Mouse (Mus musculus): ENCODE results near the gene Mcrip2.

The Mcrip2 gene

GRCm38 (mm10) chr17:25833961-25834594 lies 34.5 kb downstream of the Mcrip2 start:
- DNase-seq (ENCODE audit: low spot score), result no peak

GRCm38 (mm10) chr17:25833291-25833663 lies 35.3 kb downstream of the Mcrip2 start, which contains the start of gene Stub1:
Stub1 (minus strand) TSS chr17:25833404.
- DNase-seq (ENCODE audit: low spot score), result peak; percentile 94

- DNase-seq (ENCODE audit: low spot score), result peak; percentile 99
Observed at GRCm38 (mm10) chr17:25832436-25833290, 35.9 kb downstream of the Mcrip2 start.

DNA sequence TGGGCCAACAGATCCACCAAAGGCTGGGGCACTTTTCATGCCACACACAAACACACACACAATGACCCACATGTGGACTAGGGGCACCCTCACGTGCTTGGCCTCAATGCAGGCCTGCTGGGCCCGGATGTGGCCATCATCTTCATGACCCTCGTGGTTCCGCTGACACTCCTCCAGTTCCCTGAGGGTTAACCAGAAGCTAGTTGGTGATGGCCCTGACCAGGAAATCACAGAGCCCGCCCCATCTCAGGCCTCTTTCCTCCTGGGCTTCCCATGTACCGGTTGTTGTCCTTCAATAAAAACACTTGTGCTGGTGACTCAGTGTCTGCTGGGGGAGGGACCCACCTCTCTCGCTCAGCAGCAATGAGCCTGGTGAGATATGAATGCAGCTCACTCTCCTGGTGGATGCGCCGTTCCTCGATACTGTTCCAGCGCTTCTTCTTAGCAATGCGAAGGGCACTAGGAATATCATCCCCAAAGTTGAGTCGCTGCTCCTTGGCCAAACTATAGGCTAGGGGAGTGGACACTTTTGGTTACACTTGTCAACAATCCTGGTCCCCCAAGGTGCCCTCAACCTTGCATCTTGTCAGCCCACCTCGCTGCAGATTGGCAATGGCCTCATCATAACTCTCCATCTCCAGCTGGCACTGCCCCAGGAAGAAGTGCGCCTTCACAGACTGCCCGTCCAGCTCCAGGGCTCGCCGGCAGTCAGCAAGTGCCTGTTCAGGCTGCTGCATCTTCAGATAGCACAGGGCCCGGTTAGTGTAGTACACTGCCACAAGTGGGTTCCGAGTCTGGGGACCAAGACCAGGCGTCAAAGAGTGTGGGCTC lies 36.9 kb downstream of the Mcrip2 start:
- DNase-seq (ENCODE audit: low spot score), result no peak

DNA sequence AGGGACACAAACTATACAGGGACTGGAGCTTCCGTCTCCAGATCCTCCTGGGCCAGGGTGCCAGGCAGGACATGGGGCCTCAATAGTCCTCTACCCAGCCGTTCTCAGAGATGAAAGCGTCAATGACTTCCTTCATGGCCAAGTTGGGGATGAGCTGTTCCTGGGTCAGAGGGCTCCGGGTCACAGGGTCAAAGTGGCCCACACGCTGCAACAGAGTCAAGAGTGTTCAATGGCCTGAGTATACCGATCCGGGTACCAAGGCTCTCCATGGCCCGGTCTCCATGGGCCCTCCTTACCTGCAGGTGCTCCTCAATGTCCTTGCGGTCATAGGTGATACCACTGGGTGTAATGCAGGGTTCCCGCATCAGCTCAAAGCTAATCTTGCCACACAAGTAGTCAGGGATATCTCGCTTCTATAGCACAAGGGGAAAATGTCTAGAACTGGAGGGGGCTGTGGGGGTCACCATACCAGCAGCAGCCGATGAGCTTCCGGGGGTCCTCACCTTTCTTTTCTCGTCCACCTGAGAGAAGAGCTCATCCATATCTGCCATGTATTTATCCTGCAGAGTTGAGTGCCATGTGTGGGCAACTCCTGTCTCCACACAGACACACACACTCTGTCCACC lies 37.6 kb downstream of the Mcrip2 start:
- no peak for DNase-seq (ENCODE audit: low spot score)

DNA sequence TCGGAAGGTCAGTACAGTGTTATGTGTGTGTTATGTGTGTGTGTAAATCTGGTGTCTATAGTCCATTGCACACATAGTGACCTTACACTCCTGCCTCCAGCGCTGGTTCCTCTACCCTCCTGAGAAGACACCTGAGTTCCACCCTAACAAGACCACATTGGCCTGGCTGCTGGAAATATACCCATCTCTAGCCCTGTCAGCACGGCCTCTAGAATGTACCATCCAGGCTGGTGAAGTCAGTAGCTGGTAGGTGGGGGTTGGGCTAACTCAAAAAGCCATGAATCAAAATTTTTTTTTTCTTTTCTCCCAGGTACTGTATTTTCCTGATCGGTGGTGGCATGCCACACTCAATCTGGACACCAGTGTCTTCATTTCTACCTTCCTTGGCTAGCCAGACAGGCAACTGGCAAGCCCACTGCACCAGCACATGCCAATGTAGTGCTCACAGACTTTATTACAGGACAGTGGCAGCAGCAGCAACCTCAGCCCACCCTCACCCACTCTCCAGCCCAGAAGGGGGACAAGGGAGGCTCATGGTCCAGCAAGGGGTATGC lies 38.3 kb downstream of the Mcrip2 start:
- DNase-seq (ENCODE audit: low spot score), result no peak

GRCm38 (mm10) chr17:25829558-25830017 lies 39.0 kb downstream of the Mcrip2 start:
- no peak for DNase-seq (ENCODE audit: low spot score)

- DNase-seq (ENCODE audit: low spot score), result no peak
Observed at GRCm38 (mm10) chr17:25828712-25829557, 39.6 kb downstream of the Mcrip2 start, which contains the start of gene Jmjd8. Jmjd8 (plus strand) TSS chr17:25828867.

- no peak for DNase-seq (ENCODE audit: low spot score)
Observed at GRCm38 (mm10) chr17:25828223-25828594, 40.4 kb downstream of the Mcrip2 start.

- DNase-seq (ENCODE audit: low spot score), result no peak
Observed at GRCm38 (mm10) chr17:25827546-25828222, 40.9 kb downstream of the Mcrip2 start.

GRCm38 (mm10) chr17:25827011-25827410 lies 41.6 kb downstream of the Mcrip2 start:
- no peak for DNase-seq (ENCODE audit: low spot score)

- DNase-seq (ENCODE audit: low spot score), result no peak
Observed at GRCm38 (mm10) chr17:25825984-25826570, 42.5 kb downstream of the Mcrip2 start.

DNA sequence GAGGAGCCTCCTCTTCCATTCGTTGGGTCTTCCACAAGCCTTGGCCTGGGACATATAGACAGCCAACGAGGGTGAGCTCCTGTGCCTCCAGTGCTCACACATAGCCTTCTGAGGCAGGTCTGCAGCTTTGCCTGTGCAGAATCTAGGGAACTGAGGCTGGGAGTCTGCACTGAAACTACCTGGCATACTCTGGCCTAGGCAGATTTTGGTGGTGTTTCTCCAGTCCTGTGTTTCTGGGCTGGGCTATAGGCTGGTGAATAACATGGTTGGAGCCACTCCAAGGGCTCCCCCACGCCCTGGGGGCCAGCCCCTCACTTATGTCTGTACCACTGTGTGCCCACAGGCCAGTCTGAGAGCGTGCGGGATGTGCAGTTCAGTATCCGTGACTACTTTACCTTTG lies 43.3 kb downstream of the Mcrip2 start:
- DNase-seq (ENCODE audit: low spot score), result no peak

DNA sequence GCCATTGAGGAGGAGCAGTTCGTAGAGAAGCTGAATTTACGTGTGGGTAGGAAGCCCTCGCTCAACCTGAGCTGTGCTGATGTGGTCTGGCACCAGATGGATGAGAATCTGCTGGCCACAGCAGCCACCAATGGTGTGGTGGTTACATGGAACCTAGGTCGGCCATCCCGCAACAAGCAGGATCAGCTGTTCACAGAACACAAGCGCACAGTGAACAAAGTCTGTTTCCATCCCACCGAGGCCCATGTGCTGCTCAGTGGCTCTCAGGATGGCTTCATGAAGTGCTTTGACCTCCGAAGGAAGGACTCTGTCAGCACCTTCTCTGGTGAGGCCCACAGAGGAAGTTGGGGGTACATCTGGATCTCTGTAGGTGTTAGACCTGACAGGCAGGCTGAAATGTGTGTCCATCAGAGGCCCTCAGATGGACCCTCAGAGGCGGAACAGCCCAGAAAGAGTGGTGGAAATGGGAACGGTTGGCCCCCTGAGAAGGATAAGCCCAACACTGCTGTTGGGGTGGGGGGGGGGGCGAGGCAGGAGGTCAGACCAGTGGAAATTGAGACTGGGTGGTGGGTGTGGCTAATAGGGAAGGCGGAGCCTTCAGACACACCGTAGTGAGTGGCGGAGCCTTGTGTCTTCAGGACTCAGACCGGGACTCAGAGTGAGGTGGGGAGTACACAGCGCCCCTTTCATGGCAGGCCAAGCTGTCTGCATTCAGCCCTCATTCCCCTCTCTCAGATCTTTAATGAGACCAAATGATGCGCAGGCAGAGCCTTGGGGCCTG lies 44.0 kb downstream of the Mcrip2 start:
- no peak for DNase-seq (ENCODE audit: low spot score)

DNA sequence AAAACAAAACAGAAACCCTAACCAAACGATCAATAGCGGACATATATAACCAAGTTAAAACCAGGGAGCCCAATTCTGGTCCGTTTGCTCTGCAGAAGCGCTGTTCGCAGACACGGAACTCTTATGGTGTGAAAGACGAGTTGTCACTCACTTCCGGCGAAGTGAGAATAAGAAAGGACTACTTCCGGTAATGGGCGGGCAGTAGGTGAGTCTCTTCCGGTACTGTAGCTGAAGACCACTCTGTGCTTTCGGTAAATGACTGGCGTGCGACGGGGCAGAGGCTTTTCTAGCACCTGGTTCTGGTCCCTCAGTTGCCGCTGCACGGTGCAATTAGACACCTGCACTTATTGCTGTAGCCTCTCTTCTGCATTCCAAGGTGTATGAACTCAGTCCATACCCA lies 45.1 kb downstream of the Mcrip2 start, which contains the start of gene Wdr24:
Wdr24 (plus strand) TSS at position 176 of the 400 bp plus-strand sequence.
- no peak for DNase-seq (ENCODE audit: low spot score)

GRCm38 (mm10) chr17:25818851-25819780 lies 49.4 kb downstream of the Mcrip2 start:
- DNase-seq (ENCODE audit: low spot score), result no peak

GRCm38 (mm10) chr17:25817662-25818061 lies 50.9 kb downstream of the Mcrip2 start:
- no peak for DNase-seq (ENCODE audit: low spot score)
